Mouse (Mus musculus) frontal cortex, postnatal 10 days (tissue): ENCODE data around the gene Rin3.

Source experiments
- DNase-seq, 2 experiments: peaks; one replicate each; pipeline ENCODE4 v3.0.0; 2022; ENCODE audit warnings: low spot score in 2 of 2, mixed read lengths in 1 of 2

Rin3 gene

DNA sequence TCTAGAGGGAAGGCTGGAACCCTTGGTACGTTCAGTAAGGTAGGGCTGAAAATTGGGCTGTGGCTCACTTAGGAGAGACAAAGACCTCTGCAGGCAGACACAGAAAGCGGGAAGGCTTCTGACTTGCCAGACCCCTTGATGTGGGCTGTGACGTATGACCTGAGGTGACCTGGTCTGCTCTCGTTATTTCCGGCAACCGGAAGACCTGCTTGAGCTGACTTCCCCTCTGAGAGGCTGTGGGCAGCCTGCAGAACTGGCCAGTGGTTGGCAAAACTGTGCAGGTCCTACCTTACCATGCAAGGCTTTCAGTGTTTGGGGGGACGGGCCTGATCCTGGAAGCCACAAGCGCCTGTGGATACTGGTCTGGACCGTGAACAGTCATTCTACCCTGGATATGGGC is 19.5 kb downstream of the Rin3 start:
- DNase-seq, result peak in 1 of 2 experiments; percentile 26

DNA sequence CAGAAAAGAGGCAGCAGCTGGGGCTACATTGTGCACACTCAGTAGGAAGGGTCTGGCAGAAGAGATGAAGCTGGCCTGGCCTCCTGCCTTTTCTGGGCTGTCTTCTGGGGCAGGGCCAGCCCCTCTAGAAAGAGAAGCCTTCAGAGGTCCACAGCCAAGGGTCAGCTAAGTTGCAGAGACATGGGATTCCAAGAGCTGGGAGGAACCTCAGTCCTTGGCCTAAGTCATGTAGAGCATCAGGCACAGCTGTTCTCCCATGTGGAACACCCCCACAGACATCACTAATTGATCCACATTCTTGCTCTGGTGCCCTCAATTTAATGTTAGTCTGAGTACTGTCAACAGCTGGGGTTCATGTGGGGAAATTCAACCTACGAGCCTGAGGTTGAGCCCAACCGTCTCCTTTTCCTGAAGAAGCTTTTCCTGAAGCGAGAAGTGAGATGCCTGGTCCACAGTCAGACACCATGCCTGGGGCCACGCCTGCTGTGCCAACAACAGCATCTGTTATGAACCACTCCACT is 20.0 kb downstream of the Rin3 start:
- DNase-seq, result no peak

DNA sequence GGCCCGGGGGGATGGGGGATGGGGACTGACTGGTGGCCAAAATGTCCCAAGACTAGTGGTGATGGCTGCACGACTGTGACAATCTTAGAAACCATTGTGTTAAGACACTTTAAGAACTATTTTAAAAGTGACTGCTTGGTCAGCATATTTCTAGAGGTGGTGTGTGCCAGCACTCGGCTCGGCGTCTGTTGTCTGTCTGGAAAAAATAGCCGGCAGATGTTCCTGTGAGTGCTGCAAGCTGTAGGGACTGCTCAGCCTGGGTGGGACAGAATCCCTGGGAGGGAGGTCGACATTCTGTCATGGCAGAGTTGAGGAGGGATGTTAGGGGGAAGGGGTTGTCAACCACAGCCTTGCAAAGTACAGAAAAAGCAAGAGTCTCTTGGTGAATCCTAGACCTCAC is 21.0 kb downstream of the Rin3 start:
- DNase-seq, result no peak

DNA sequence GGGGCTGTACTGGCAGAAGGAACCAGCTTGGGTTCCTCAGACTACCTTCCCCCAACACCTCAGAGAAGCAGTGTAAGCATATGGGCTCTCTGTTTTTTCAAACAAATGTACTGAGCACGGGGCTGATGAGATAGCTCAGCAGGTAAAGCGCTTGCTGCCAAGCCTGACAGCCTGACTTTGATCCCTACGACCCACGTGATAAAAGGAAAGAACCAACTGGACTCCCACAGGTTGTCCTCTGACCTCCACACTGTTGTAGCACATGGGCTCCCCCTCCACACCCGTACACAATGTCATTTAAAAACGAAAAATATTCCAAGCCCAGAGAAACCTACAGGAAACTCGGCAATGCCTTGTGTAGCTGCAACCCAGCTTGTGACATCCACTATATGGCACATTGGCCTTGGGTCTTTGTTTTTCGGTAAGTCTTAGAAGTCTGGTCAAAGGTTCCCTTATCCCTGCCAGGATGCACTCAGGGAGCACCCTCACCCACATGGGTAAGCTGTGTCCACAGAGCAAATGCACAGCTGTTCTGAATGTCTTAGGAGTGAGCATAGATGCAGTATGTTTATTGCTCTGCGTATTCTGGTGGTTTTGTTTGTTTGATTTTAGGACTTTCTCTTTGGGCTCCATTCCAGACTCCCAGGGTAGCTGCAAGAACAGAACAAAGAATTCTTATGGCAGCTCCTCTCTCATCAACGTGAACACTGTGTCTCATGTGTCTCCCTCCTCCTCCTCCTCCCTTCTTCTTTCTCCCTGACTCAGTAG is 22.4 kb downstream of the Rin3 start:
- no peak for DNase-seq

DNA sequence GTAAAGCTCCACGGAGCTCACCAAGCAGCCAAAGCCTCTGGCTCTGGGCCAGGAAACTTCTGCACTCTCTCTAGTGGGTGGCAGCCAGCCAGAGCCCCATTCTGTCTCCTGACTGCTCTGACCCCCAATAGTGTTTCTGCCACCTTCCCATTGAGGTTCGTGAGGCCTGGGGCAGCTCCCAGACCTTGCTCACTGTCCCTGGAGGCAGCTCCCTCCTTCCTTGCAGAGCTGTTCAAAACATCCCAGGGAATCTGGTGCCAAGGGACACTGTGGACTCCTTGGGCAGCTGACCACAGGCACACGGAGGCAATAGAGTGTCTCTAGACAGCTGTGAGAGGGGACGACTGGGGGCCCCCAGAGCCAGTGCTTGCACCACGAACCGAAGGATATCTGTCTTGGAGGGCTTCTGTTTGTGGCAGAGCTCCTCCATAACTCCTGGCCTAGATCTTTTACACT is 25.2 kb downstream of the Rin3 start:
- DNase-seq, result peak in 1 of 2 experiments; percentile 39

DNA sequence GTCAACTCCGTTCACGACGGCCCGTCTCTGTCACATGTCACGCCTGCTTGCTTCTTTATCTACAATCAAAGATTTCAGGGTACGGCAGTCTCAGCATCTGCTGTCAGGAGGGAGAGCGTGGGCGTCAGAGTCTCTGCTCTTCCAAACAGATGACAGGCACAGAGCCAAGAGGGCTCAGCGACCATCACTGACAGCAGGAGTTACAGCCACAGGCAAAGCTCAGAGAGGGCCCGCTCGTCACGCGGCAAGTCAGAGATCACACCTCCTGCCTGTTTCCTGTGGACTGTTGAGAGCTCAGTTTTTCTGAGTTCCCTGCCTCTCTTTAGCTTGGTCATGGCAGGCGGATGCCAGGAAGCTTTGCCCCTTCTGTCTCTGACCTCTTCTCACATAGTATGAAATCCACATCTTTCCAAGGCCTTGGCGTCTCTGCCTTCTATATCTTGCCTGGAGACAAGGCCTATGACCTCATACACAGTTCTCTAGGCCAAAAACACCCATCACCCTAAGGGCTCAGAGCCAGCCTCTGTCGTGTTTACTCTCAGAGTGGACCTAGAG is 25.7 kb downstream of the Rin3 start:
- DNase-seq, result peak; percentile 64 to 68

DNA sequence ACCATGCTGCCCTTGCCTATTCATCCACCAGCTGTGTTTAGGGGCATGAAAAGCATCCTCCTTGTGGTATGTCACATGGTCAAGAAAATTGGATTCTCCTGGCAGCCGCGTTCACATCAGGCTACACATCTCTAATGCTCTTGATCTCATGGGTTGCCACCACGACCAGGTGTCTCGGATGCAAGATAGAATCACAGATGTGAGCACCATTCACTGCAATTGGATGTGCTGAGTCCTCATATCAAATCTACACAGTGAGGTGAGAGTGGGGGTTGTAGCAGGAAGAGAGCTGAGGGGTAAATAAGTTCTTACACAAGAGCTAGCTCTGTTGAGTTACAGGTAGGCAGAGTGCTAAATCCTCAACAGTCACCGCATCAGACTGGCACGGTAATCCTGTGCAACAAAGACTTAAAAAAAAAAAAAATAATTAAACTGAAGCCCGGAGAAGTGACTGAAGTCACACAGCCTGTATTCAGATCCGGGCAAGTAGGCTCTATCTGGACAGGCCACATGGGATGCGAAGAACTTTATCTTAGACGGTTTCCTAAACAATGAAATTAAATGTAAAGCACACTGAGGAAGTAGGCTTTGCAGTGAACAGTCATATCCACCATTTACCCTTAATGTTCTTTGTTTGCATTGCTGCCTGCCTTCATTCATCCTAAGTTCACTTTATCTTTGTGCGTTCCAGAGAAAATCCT is 26.4 kb downstream of the Rin3 start:
- DNase-seq, result no peak

DNA sequence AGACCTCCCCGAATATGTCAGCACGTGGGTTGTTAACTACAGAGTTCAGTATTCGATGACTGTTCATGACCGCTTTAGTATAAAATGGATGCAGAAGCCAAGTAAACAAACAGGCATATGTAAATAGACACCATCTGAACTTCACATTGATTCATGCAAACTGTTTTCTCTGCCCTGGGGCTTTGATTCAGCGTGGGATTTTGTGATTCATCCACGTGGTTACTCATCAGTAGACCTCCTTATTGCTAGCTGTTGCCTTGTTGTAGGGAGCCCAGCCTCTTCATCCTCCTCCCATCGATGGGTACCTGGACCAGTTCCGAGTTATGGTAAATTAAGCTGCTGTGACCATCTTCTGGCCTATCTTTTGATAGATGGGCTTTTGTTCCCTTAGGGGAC is 26.9 kb downstream of the Rin3 start:
- DNase-seq, result no peak

DNA sequence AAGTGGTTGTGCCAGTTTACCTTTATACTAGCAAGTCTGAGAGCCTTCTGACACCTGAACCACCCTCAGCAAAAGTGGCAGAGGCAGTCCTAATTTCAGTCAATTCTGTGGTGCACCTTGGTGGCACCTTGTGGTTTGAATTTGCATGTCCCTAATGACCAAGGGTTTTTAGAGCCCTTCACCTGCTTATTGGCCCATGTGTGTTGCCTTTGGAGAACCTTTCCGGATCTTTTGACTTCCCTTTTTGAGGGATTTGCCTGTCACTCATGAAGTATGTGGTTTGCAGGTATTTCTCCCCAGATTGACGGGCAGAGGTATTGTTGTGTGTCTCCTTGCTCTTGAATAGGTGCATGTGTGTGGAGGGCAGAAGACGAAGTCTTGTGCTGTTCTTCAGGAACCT is 27.4 kb downstream of the Rin3 start:
- no peak for DNase-seq

DNA sequence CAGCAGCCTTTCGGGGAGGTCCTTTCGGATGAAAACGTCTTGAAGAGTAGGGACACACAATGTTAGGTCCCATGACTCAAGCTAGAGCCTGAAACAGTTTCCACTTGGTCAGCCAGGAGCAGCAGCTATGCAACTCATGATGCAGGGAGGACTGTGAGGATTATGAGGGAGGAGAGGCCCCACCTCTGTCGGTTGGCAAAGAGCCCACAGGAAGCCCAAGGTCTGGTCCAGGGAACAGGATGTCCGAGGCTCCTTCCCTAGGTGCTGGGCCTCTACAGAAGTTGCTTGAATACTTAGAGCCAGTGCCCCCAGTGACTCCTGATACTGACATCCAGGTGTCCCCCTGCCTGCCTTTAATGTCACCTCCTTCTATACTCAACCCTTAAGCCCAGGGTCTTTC is 28.6 kb downstream of the Rin3 start:
- DNase-seq, result no peak

DNA sequence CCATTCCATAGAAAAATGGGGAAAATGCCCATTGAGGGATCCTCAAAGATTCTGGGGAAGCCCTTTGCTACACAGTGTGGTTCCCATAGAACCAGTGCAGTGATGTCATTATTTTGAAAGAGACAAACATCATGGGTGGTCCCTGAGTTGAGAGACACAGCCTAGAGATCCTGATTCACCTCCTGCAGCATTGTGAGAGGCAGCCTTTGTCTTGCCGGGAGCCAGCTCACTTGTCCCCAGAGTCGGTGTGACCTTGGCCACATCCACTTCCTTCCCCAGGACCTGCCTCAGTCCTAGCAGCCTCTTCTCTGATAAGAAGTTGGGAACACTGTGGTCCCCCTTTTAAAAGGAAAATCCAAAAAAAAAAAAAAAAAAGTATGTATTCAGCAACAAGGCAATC is 36.3 kb downstream of the Rin3 start:
- DNase-seq, result no peak

DNA sequence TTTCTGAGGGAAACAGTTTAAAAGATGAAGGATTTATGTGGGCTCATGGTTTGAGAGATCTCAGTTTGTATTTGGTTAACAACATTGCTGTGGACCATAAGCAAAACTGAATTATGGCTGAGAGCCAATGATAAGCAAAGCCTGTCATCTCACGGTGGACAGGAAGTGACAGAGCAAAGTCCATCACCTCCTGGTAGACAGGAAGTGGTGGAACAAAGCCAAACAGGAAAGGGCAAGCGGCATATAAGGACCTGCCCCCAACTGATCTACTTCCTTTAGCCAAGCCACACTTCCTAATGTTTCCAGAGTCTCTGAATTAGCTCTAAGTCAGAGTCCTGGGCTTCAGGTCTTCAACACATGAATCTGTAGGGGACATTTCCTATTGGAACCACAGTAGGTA is 37.1 kb downstream of the Rin3 start:
- no peak for DNase-seq

DNA sequence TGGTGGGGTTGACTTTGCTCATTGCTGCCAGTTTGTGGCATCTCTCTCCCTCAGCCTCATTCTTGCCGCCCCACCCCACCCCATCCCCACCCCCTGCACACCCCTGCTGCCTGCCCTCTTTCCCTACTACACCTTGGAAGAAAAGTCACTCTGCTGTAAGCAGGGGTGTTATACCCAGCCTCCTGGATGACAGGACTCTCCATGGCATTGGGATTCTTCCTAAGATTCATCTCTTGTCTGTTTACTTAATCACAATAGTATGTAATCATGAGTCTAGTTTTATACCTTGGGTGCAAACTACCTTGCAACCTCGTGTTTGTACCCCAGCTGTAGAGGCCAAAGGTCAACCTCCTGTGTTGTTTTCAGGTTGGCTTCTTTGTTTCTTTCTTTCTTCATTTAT is 37.5 kb downstream of the Rin3 start:
- DNase-seq, result no peak

DNA sequence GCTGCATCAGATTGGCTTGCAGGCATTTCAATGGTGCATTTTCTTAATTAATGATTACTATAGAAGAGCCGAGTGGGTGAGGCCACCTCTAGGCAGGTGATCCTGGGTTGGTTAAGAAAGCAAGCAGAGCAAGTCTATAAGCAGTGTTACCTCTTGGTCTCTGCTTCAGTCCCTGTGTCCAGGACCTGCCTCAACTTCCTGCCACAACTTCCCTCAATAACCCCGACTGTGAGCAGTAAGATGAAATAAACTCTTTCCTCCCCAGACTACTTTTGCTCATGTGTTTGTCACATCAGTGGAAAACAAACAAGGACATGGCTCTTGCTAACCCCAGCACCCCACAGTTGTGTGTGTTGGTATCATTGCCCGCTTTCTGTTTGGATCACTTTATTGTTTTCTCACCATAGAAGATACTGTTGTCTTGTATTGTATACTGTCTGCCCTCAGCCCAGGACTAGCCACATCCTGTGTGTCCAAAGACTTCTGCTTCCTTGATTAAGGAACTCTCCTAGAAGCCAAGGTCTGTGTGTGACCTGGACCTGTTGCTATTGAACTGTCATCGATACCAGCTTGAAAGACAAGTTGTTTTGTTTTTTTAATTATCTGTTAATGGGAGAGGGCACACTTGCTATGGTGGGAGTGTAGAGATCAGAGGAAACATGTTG is 38.3 kb downstream of the Rin3 start:
- no peak for DNase-seq

DNA sequence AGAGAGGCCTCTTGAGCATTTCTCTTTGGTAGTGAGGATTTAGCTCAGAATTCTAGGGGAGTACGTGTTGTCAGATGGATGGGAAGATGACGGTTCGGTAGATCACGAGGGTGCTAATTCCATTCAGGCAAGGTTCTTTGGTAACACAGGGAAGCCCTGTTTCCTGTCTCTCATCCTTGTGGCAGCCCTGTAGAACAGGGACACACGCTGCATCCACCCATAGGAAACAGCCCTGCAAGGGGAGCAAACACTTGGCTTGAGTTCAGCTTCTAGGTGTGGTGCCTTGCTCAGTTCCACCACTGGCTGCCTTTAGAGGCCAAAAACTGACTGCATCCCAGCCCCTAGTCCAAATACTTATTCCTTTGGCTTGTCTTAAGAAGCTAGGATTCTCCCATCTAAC is 39.0 kb downstream of the Rin3 start:
- DNase-seq, result no peak

DNA sequence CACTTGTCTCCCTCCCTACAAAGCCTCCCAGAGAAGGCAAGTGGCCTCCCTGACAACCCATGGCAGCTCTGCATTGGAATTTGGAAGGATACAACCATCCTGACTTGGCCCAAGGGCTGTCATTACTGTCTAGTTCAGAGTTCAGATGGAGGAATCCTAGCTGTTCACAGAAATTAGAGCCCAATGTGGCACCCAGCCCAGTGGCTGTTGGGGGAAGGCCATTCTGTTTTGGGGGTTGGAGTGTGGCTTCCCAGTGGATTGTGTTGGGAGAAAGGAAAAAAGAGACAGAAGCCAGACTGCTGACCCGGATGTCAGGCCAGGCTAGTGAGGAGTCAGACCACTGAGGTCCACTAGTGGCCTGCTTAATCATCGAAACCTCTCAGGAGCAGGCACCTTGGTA is 40.5 kb downstream of the Rin3 start:
- no peak for DNase-seq

DNA sequence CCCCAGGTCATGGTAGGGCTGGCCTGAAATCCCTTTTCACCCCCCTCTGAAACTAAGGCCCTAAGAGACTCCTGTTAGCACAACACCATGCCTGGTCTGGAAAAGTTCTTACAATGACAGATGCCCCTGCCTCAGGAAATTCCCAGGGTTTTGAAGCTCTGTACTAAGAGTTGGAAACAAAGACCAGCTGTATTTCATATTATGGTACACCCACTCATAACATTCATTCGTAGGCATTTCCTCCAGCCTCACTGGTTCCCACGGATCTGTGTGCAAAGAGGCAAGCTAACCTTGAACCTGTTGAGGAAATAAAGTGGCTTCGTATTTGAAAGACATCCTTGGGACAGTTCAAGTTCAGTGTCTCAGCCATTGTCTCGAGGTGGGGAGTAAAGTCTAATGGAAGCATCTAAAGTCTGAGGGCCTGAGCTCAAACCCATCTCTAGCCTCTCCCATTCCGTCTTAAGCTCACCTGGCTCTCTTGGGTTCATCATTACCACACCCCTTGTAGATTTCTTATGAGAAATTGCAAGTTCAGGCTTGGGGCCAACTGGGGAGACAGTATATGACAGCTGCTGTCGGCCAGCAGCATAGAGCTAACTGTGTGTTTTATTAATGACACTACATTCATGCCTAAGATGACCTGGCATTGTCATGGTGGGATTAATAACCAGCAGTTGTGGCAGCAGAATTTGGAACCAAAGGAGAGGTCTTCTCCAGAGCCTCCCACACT is 41.5 kb downstream of the Rin3 start:
- no peak for DNase-seq

DNA sequence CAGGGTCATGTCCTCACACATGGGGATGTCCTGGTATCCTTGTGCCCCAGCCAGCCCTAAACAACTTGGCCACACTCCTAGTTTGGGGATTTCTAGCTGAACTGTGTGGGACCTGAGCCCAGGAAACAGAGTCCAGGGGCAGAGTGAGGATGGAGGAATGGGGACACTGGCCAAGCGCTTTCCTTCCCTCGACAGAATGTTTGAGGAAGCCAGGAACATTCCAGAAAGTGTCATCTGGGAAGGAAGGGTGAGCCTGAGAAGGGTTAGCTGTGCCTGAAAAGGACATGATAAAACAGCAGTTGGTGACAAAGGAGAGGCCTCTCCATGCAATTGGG is 42.0 kb downstream of the Rin3 start:
- no peak for DNase-seq

DNA sequence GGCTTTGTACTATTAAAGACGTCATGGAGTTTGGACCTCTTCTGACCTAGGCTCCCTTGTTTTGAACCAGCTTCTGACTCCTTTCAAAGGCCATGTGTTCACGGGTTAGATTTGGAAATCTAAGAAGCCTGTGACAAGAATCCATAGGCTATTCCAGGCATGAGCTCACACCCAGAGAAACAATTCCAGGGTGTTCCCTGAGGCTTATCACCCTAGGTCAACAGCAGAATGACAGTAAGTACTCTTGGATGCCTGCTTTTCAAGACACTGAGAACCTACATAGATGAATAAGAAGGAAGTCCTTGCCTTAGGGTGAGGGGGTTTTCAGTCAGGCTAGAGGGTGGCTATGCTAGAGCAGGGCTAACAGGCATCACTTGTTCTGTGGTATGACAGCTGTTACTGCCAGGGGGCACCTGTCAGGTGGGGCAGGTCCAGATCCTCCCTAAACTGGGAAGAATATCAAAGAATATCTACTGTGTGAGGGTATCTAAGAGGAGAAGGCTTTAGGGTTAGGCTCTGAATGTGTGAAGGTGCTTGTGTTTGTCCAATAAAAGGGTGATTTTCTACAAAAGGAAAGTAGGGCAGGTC is 44.0 kb downstream of the Rin3 start:
- no peak for DNase-seq

DNA sequence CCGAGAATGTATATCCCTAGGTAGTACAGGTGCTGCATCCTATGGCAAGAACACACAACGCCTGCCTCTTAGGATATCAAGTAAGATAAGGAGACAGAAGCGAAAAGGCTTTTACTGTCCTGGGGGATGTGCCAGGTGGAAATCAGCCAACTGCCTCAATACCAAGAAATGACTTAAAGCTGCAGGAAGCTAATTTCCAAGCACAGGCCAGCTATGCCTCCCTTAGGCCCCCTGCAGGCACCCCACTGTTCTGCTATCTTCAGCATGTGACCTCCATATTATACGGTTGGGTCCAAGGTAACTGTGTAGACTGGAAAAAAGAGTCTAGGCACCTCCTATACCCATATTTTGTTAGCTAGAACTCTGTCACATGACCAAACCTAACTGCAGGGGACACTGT is 44.7 kb downstream of the Rin3 start:
- no peak for DNase-seq

DNA sequence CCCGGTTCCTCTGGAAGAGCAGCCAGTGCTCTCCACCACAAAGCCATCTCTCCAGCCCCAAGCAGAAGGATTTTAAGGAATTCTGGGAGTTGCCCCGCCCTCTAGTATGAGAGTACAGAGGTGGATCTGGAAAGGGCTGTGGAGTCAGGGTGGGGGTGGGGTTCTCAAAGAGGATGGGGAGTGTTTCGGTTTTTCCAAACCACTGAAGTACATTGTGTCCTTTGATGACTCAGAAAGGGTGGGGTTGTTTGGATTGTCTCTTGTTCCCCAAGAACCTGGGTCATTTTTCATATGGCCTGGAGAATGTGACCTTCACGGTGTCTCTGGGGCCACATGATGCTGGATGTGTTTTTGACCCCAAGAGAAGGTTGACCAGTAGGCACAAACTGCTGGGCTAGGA is 45.2 kb downstream of the Rin3 start:
- no peak for DNase-seq
